14 mouse cellular contexts compared by ENCODE assay signal in genomic region chr10:83100890-83101289, GRCm38 (mm10).
DNase-seq lines count a peak whose midpoint lies in the region; ATAC-seq and TF ChIP-seq lines count a peak whose summit lies in the region.
"Had no signal": no experiment of that assay in that cellular context is flagged by ENCODE, and none has a peak within 500 bp of the region (broad histone marks: within the 10 kb centered on the region; RNA-seq: fewer than 3 reads in every experiment).

No protein-coding gene starts in this region.

- H3K9ac ChIP-seq in stomach, postnatal 0 days (ENCODE audit: low read length), result no peak overlapping the region
- H3K9ac ChIP-seq: kidney, embryonic 15.5 days; liver, embryonic 13.5 days; midbrain, embryonic 13.5 days had no signal

- H3K36me3 ChIP-seq in stomach, postnatal 0 days (ENCODE audit: control insufficient read depth, insufficient read depth, low read length), result no peaks in the 10 kb centered on the region
- H3K36me3 ChIP-seq: kidney, embryonic 15.5 days; liver, embryonic 13.5 days; midbrain, embryonic 13.5 days had no signal

- no peak overlapping the region for H3K4me2 ChIP-seq in stomach, postnatal 0 days (replicated peaks; ENCODE audit: low read depth)
- H3K4me2 ChIP-seq: kidney, embryonic 15.5 days; liver, embryonic 13.5 days; midbrain, embryonic 13.5 days had no signal

- no peaks in the 10 kb centered on the region for H3K4me1 ChIP-seq in stomach, postnatal 0 days (replicated peaks; ENCODE audit: control insufficient read depth, insufficient read depth)

- DNase-seq in kidney, postnatal 4 days, result peak; percentile 33 to 53
- no peak for DNase-seq in kidney, postnatal 36 days
- peak; percentile 20 for DNase-seq in 3134 (ENCODE audit: extremely low read depth, insufficient read length, low spot score)
- DNase-seq in 416B (ENCODE audit: low read depth), result peak; percentile 59
- peak; percentile 25 for DNase-seq in induced T-regulatory cell, adult 2 months (ENCODE audit: low read depth)
- DNase-seq in frontal cortex, postnatal 14 days (ENCODE audit: low spot score in 2 of 2), result no peak
- no peak for DNase-seq in stomach, postnatal 0 days (ENCODE audit: low spot score)
- DNase-seq: cerebellum, postnatal 10 days; heart, postnatal 36 days; liver, embryonic 13.5 days had no signal

- H3K4me3 ChIP-seq in stomach, postnatal 0 days (ENCODE audit: low read depth, low read length), result no peak overlapping the region
- H3K4me3 ChIP-seq: kidney, embryonic 15.5 days; liver, embryonic 13.5 days; midbrain, embryonic 13.5 days had no signal

- WGBS in stomach, postnatal 0 days, result 72% methylated on average over 8 of the region's 8 CpGs

- no peaks in the 10 kb centered on the region for H3K27me3 ChIP-seq in stomach, postnatal 0 days (ENCODE audit: control insufficient read depth, insufficient read depth, low read length)
- H3K27me3 ChIP-seq: kidney, embryonic 15.5 days; liver, embryonic 13.5 days; midbrain, embryonic 13.5 days had no signal

- TF ChIP-seq CTCF in stomach, postnatal 0 days (IDR thresholded peaks at IDR 0.05; ENCODE audit: low read depth), result no peak

- no peak for TF ChIP-seq EP300 in stomach, postnatal 0 days (optimal IDR thresholded peaks at IDR 0.05)

- H3K9me3 ChIP-seq in stomach, postnatal 0 days (ENCODE audit: control insufficient read depth, low read length), result no peaks in the 10 kb centered on the region
- H3K9me3 ChIP-seq: kidney, embryonic 15.5 days; liver, embryonic 13.5 days; midbrain, embryonic 13.5 days had no signal

- H3K27ac ChIP-seq in stomach, postnatal 0 days (replicated peaks), result no peak overlapping the region
- H3K27ac ChIP-seq: kidney, embryonic 15.5 days; liver, embryonic 13.5 days; midbrain, embryonic 13.5 days had no signal

- no peak for ATAC-seq in stomach, postnatal 0 days (ENCODE audit: low FRiP score, low TSS enrichment)
- ATAC-seq: activated CD4-positive, CD25-positive, alpha-beta regulatory T cell, adult 4 months; forebrain, embryonic 16.5 days; midbrain, embryonic 13.5 days had no signal

Comparison
In these comparisons a context has a peak if more than half of its experiments do, and no peak if none do; other contexts are left out.
1. DNase-seq: peak in kidney, postnatal 4 days (2 of 2), 3134 (single experiment), 416B (single experiment) and induced T-regulatory cell, adult 2 months (single experiment); none in kidney, postnatal 36 days (0 of 2), frontal cortex, postnatal 14 days (0 of 2) and stomach, postnatal 0 days (single experiment).